9 mouse cellular contexts compared by ENCODE assay signal in the genomic region with DNA sequence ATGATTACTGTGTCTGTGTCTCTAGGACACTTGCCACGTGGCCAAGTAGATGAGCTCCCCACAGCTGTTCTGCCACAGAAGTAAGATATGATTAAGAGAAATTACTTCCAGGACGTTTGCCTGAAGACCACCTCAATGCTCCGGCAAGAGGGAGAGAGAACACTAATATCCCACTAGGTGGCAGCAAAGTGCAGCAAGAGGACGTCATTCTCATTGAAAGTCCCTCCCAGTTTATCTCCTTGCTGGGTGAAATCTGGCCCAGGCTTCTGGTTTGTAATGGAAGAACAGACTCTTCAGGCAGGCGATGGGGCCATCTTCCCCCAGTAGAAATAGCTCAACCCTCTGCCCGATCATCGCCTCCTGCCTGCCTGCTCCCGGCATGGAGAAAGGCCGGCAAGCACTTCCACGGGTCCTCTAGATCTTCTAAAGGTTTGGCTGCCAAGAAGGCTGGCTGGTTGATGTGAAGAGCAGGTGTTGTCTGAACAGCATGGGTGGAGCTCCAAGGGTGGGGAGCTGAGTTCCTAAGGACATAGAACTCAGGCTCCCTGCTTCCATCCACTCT. TPM values are rescaled to one million over a fixed set of nuclear protein-coding genes. Genes with fewer than 3 reads are reported as not detected.
DNase-seq lines count a peak whose midpoint lies in the region; ATAC-seq and TF ChIP-seq lines count a peak whose summit lies in the region.
"Had no signal": no experiment of that assay in that cellular context is flagged by ENCODE, and none has a peak within 500 bp of the region (broad histone marks: within the 10 kb centered on the region; RNA-seq: fewer than 3 reads in every experiment).

No protein-coding gene starts in this region.

- no peaks in the 10 kb centered on the region for H3K36me3 ChIP-seq in CH12.LX (replicated peaks in 1 of 2; ENCODE audit: control insufficient read depth in 1 of 2, insufficient read depth in 1 of 2, low read length in 1 of 2)
- H3K36me3 ChIP-seq in forebrain, embryonic 10.5 days (replicated peaks) = no peaks in the 10 kb centered on the region
- no peaks in the 10 kb centered on the region for H3K36me3 ChIP-seq in heart, embryonic 15.5 days
- no peaks in the 10 kb centered on the region for H3K36me3 ChIP-seq in liver, embryonic 12.5 days
- no peaks in the 10 kb centered on the region for H3K36me3 ChIP-seq in neural tube, embryonic 12.5 days
- H3K36me3 ChIP-seq in testis, adult 2 months (ENCODE audit: control insufficient read depth, insufficient read depth, low read length) = no peaks in the 10 kb centered on the region

- no peak; the same call in none of the 2 replicates for TF ChIP-seq RAD21 in CH12.LX (IDR thresholded peaks at IDR 0.05; ENCODE audit: low read depth, low read length)

- no peak for TF ChIP-seq POLR2A in CH12.LX (IDR thresholded peaks at IDR 0.05; ENCODE audit: low read depth, low read length)
- no peak for TF ChIP-seq POLR2A in testis, adult 2 months (IDR thresholded peaks at IDR 0.05; ENCODE audit: control insufficient read depth, low read depth, low read length)

- no peak for TF ChIP-seq EP300 in CH12.LX (IDR thresholded peaks at IDR 0.05; ENCODE audit: low read length)

- dilution Hi-C loops in CH12.LX (cut with MboI; ENCODE audit: extremely low pct_ligation_motif_present, extremely low pct_unique_long_range_greater_than_20kb, low sequenced_read_pairs) = no loop called here

- H3K79me2 ChIP-seq in CH12.LX (replicated peaks; ENCODE audit: control insufficient read depth, extremely low read depth, insufficient read depth, poor library complexity, severe bottlenecking) = no peaks in the 10 kb centered on the region

- H3K9me3 ChIP-seq in CH12.LX (replicated peaks; ENCODE audit: low read length) = peaks cover 3% of the 10 kb centered on the region
- H3K9me3 ChIP-seq in forebrain, embryonic 10.5 days = no peaks in the 10 kb centered on the region
- H3K9me3 ChIP-seq in heart, embryonic 15.5 days (replicated peaks) = no peaks in the 10 kb centered on the region
- H3K9me3 ChIP-seq in liver, embryonic 12.5 days (replicated peaks) = no peaks in the 10 kb centered on the region
- no peaks in the 10 kb centered on the region for H3K9me3 ChIP-seq in neural tube, embryonic 12.5 days
- H3K9me3 ChIP-seq: megakaryocyte, embryonic 14.5 days had no signal

- H3K4me3 ChIP-seq in CH12.LX (replicated peaks in 1 of 3; ENCODE audit: low read depth in 2 of 3, low read length in 2 of 3, poor library complexity in 1 of 3) = no peak overlapping the region
- H3K4me3 ChIP-seq in forebrain, embryonic 10.5 days = no peak overlapping the region
- peak overlapping the region; percentile 20; the same call in 1 of the 2 replicates for H3K4me3 ChIP-seq in heart, embryonic 15.5 days
- H3K4me3 ChIP-seq in liver, embryonic 12.5 days = no peak overlapping the region
- no peak overlapping the region for H3K4me3 ChIP-seq in neural tube, embryonic 12.5 days
- H3K4me3 ChIP-seq in testis, adult 2 months (ENCODE audit: control insufficient read depth, low read depth, low read length) = no peak overlapping the region
- H3K4me3 ChIP-seq: megakaryocyte, embryonic 14.5 days had no signal

- in situ Hi-C loops in CH12.LX (cut with MboI; ENCODE audit: low pct_ligation_motif_present, low pct_unique_long_range_greater_than_20kb, low sequenced_read_pairs) = loop anchor here (5.0 kb wide), 1 partner anchor 234 kb away; no protein-coding TSS in a partner anchor

- WGBS in forebrain, embryonic 10.5 days = 21% methylated on average over 10 of the region's 10 CpGs
- WGBS in heart, embryonic 15.5 days = 15% methylated on average over 10 of the region's 10 CpGs
- WGBS in liver, embryonic 12.5 days (ENCODE audit: insufficient replicate concordance) = 16% methylated on average over 10 of the region's 10 CpGs
- WGBS in neural tube, embryonic 12.5 days = 24% methylated on average over 10 of the region's 10 CpGs

- H3K4me1 ChIP-seq in CH12.LX (ENCODE audit: control insufficient read depth in 1 of 2, insufficient read depth in 2 of 2) = peaks cover 0 to 8% of the 10 kb centered on the region in 2 experiments; a peak in 2 of 4 replicates
- peaks cover 18% of the 10 kb centered on the region for H3K4me1 ChIP-seq in forebrain, embryonic 10.5 days
- H3K4me1 ChIP-seq in heart, embryonic 15.5 days (replicated peaks) = peaks cover 16% of the 10 kb centered on the region
- H3K4me1 ChIP-seq in liver, embryonic 12.5 days = 0 out of 2 replicates have a peak, but pooled peaks cover 3% of the 10 kb centered on the region
- peaks cover 10% of the 10 kb centered on the region; the same call in 1 of the 2 replicates for H3K4me1 ChIP-seq in neural tube, embryonic 12.5 days
- H3K4me1 ChIP-seq in testis, adult 2 months (ENCODE audit: control insufficient read depth, insufficient read depth, low read length) = no peaks in the 10 kb centered on the region; the same call in 1 of the 2 replicates

- peak; percentile 83 for DNase-seq in CH12.LX (ENCODE audit: extremely low read depth)
- DNase-seq in c-Kit-negative CD71-positive TER-119-positive erythroid progenitor cells, embryonic 14.5 days (ENCODE audit: low read depth, low spot score) = peak; percentile 57
- DNase-seq in forebrain, embryonic 10.5 days (ENCODE audit: extremely low spot score, low spot score) = peak; percentile 69
- peak; percentile 81 for DNase-seq in kidney, postnatal 14 days

- peaks cover 14% of the 10 kb centered on the region for H3K27me3 ChIP-seq in CH12.LX (replicated peaks)
- no peaks in the 10 kb centered on the region for H3K27me3 ChIP-seq in forebrain, embryonic 10.5 days (ENCODE audit: poor library complexity, severe bottlenecking)
- no peaks in the 10 kb centered on the region for H3K27me3 ChIP-seq in heart, embryonic 15.5 days
- peaks cover 14% of the 10 kb centered on the region; the same call in 1 of the 2 replicates for H3K27me3 ChIP-seq in liver, embryonic 12.5 days (replicated peaks)
- no peaks in the 10 kb centered on the region for H3K27me3 ChIP-seq in neural tube, embryonic 12.5 days (replicated peaks)
- H3K27me3 ChIP-seq in testis, adult 2 months (ENCODE audit: control insufficient read depth, insufficient read depth, low read length) = no peaks in the 10 kb centered on the region

- H3K27ac ChIP-seq in CH12.LX (ENCODE audit: insufficient read depth, low read depth) = no peak overlapping the region
- H3K27ac ChIP-seq in forebrain, embryonic 10.5 days = 0 out of 2 replicates have a peak overlapping the region, but pooled peaks have one; percentile 2
- H3K27ac ChIP-seq in heart, embryonic 15.5 days = peak overlapping the region; percentile 38
- no peak overlapping the region for H3K27ac ChIP-seq in liver, embryonic 12.5 days
- H3K27ac ChIP-seq in neural tube, embryonic 12.5 days = no peak overlapping the region
- H3K27ac ChIP-seq in testis, adult 2 months (ENCODE audit: control insufficient read depth, insufficient read depth, low read depth, low read length) = no peak overlapping the region

- H3K4me2 ChIP-seq in CH12.LX (ENCODE audit: insufficient read depth, low read depth, poor library complexity, severe bottlenecking) = no peak overlapping the region; the same call in 1 of the 2 replicates
- H3K4me2 ChIP-seq in heart, embryonic 15.5 days = peak overlapping the region; percentile 49
- no peak overlapping the region for H3K4me2 ChIP-seq in liver, embryonic 12.5 days
- peak overlapping the region; percentile 37 for H3K4me2 ChIP-seq in neural tube, embryonic 12.5 days (replicated peaks)

- peak; percentile 79 to 96 for TF ChIP-seq CTCF in CH12.LX (conservative IDR thresholded peaks at IDR 0.05 in 1 of 2, IDR thresholded peaks at IDR 0.05 in 1 of 2; ENCODE audit: low read depth in 2 of 2, low read length in 2 of 2)
- TF ChIP-seq CTCF in testis, adult 2 months (IDR thresholded peaks at IDR 0.05; ENCODE audit: control insufficient read depth, insufficient read depth, insufficient replicate concordance, low read depth, low read length) = peak; percentile 43; the same call in 1 of the 2 replicates

- no peak overlapping the region for H3K9ac ChIP-seq in CH12.LX (ENCODE audit: insufficient read depth, low read depth)
- 0 out of 2 replicates have a peak overlapping the region, but pooled peaks have one; percentile 19 for H3K9ac ChIP-seq in heart, embryonic 15.5 days
- no peak overlapping the region for H3K9ac ChIP-seq in liver, embryonic 12.5 days
- H3K9ac ChIP-seq in neural tube, embryonic 12.5 days = no peak overlapping the region

- ATAC-seq in heart, embryonic 15.5 days (replicated peaks; ENCODE audit: insufficient number of reproducible peaks, insufficient read depth, low FRiP score, low read depth) = peak; percentile 62; the same call in 1 of the 2 replicates
- ATAC-seq in liver, embryonic 12.5 days = peak; percentile 15; the same call in 1 of the 2 replicates
- 0 out of 2 replicates have a peak, but pooled peaks have one; percentile 29 for ATAC-seq in neural tube, embryonic 12.5 days (ENCODE audit: low FRiP score, low read depth)

RNA-seq across cellular contexts. Expression of a gene that starts 27.3 kb away (rescaled TPM):
- total RNA-seq in CH12.LX (2012; rRNA removed) (3.5 and 5.2 TPM in 2 replicates), CH12.LX (2014; rRNA removed) (7.4 and 8.5 TPM in 2 replicates)
- polyA plus RNA-seq in CH12.LX (2012; ENCODE audit: insufficient read length, low read depth) = 6.1 TPM in 2 replicates
- polyA plus RNA-seq in forebrain, embryonic 10.5 days (2016; fragmentation: Nextera tagmentation; extraction: Ambion mirVana) = 16.1 and 20.7 TPM in 2 replicates
- 10.5 and 10.6 TPM in 2 replicates for polyA plus RNA-seq in heart, embryonic 15.5 days (2015; fragmentation: Nextera tagmentation; extraction: Ambion mirVana)
- 5.0 and 5.7 TPM in 2 replicates for polyA plus RNA-seq in liver, embryonic 12.5 days (2016; fragmentation: Nextera tagmentation; extraction: Ambion mirVana)
- 16.5 and 17.7 TPM in 2 replicates for polyA plus RNA-seq in neural tube, embryonic 12.5 days (2016; fragmentation: Nextera tagmentation; extraction: Ambion mirVana)
- polyA plus RNA-seq in testis, adult 2 months (2012; rRNA removed) = 3.3 TPM in 2 replicates

RNA-seq across cellular contexts. Expression of a gene that starts 27.5 kb away (rescaled TPM):
- total RNA-seq in CH12.LX (2012; rRNA removed) (1.7 and 2.0 TPM in 2 replicates), CH12.LX (2014; rRNA removed) (1.6 and 2.1 TPM in 2 replicates)
- 1.7 and 2.6 TPM in 2 replicates for polyA plus RNA-seq in CH12.LX (2012; ENCODE audit: insufficient read length, low read depth)
- 9.7 and 11.4 TPM in 2 replicates for polyA plus RNA-seq in forebrain, embryonic 10.5 days (2016; fragmentation: Nextera tagmentation; extraction: Ambion mirVana)
- polyA plus RNA-seq in heart, embryonic 15.5 days (2015; fragmentation: Nextera tagmentation; extraction: Ambion mirVana) = 7.7 and 9.1 TPM in 2 replicates
- 4.9 and 5.0 TPM in 2 replicates for polyA plus RNA-seq in liver, embryonic 12.5 days (2016; fragmentation: Nextera tagmentation; extraction: Ambion mirVana)
- 20.8 and 21.6 TPM in 2 replicates for polyA plus RNA-seq in neural tube, embryonic 12.5 days (2016; fragmentation: Nextera tagmentation; extraction: Ambion mirVana)
- 13.3 and 18.5 TPM in 2 replicates for polyA plus RNA-seq in testis, adult 2 months (2012; rRNA removed)

RNA-seq across cellular contexts. Expression of a gene that starts 43.2 kb away (rescaled TPM):
- not detected in 2 replicates for total RNA-seq in CH12.LX (2012; rRNA removed)
- total RNA-seq in CH12.LX (2014; rRNA removed) = 0.32 TPM in 1 of 2 replicates, not detected in the other
- 0.23 and 0.61 TPM in 2 replicates for polyA plus RNA-seq in CH12.LX (2012; ENCODE audit: insufficient read length, low read depth)
- 0.22 and 0.46 TPM in 2 replicates for polyA plus RNA-seq in forebrain, embryonic 10.5 days (2016; fragmentation: Nextera tagmentation; extraction: Ambion mirVana)
- polyA plus RNA-seq in heart, embryonic 15.5 days (2015; fragmentation: Nextera tagmentation; extraction: Ambion mirVana) = 0.31 and 0.65 TPM in 2 replicates
- 0.04 and 0.07 TPM in 2 replicates for polyA plus RNA-seq in liver, embryonic 12.5 days (2016; fragmentation: Nextera tagmentation; extraction: Ambion mirVana)
- 0.56 and 0.73 TPM in 2 replicates for polyA plus RNA-seq in neural tube, embryonic 12.5 days (2016; fragmentation: Nextera tagmentation; extraction: Ambion mirVana)
- 14.5 and 17.9 TPM in 2 replicates for polyA plus RNA-seq in testis, adult 2 months (2012; rRNA removed)

Comparison
In these comparisons a context has a peak if more than half of its experiments do, and no peak if none do; other contexts are left out.
1. H3K27ac ChIP-seq: peak in forebrain, embryonic 10.5 days (single experiment) and heart, embryonic 15.5 days (single experiment); none in CH12.LX (single experiment), liver, embryonic 12.5 days (single experiment), neural tube, embryonic 12.5 days (single experiment) and testis, adult 2 months (single experiment).
2. H3K4me2 ChIP-seq: peak in heart, embryonic 15.5 days (single experiment) and neural tube, embryonic 12.5 days (single experiment); none in CH12.LX (single experiment) and liver, embryonic 12.5 days (single experiment).
3. Peak in every context shown above with its lines, with median percentiles within 50 percentile points of each other: DNase-seq and ATAC-seq.